Mouse (Mus musculus): ENCODE results near the gene Lect2.
A peak's percentile ranks its signal among the peaks of the same experiment; 100 is the strongest.

DNA sequence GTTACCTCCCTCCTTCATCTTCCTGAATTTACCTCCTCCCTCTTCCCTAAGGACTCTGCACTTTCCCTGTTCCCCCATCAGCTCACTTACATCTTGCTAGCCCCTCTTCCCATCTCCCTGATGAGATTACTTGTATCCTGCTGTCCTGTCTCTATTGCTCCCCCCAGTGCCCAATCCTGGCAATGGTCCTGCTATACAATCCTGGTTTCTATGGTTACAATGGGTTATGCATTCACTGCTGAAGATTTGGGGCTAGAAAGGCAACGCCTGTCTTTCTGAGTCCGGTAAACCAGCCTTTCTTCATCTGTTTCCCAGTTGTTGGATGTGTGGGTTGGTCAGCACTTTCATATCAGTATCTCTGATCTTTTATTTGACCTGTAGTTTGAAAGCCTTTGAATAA, 6.1 kb upstream of the Lect2 start:
- TF ChIP-seq CTCF (IDR thresholded peaks at IDR 0.05): peak; percentile 66
- no peak for TF ChIP-seq EP300 (IDR thresholded peaks at IDR 0.05)

Measured in lung, postnatal 0 days (tissue).